Mouse (Mus musculus) urinary bladder, postnatal 25 days (tissue): ENCODE data around the gene Arhgap1.
"Not testable (repeated sequence)": the region's sequence is repeated elsewhere in the genome, so short reads cannot be mapped to it uniquely, and the experiment has no call there.

Experiments
- DNase-seq: peaks from one replicate; pipeline ENCODE4 v3.0.0; 2022; ENCODE audit warnings: low spot score

Gene Arhgap1

GRCm38 (mm10) chr2:91649553-91650359 is at the start of gene Arhgap1, which contains the start of gene Zfp408:
Gene Arhgap1 (plus strand): TSS chr2:91649860.
Gene Zfp408 (minus strand): TSS chr2:91649791.
- DNase-seq, result peak; percentile 93

DNA sequence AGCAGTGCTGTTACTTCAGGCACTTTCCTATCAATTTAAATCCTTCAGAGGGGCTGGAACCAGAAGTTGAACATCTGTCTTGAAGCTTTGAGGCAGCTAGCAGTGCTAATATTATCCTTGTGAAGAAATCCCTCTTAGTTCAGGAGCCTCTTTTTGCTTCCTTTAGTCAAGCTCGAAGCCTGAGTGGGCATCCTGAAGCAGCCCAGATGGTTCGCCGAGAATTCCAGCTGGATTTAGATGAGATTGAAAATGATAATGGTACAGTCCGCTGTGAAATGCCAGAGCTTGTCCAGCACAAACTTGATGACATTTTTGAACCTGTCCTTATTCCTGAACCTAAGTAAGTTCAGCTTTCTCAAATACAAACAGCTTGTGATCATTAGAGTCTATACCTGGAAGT is 49.2 kb upstream of the Arhgap1 start:
- no peak for DNase-seq

- no peak for DNase-seq
These were observed 47.3 kb upstream of the Arhgap1 start for GRCm38 (mm10) chr2:91602389-91602788.

GRCm38 (mm10) chr2:91609370-91609769 is 40.3 kb upstream of the Arhgap1 start:
- DNase-seq, result not testable (repeated sequence)

DNA sequence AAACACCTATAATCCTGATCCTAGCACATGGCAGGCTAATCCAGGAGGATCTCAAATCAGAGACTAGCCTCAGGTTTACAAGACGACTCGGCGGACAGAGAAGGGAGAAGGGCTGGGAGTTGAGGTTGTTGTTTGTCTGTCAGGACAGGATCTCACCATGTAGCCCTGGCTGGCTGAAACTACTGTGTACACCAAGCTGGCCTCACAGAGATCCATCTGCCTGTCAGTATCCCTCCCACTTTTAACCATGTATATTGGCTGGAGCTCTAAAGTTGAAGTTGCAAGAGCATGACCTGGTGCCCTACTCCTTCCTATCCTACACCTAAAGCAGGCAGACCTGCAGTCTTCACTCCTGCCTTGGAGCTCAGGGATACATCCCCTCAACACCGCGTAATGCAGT is 27.3 kb upstream of the Arhgap1 start:
- DNase-seq, result no peak

DNA sequence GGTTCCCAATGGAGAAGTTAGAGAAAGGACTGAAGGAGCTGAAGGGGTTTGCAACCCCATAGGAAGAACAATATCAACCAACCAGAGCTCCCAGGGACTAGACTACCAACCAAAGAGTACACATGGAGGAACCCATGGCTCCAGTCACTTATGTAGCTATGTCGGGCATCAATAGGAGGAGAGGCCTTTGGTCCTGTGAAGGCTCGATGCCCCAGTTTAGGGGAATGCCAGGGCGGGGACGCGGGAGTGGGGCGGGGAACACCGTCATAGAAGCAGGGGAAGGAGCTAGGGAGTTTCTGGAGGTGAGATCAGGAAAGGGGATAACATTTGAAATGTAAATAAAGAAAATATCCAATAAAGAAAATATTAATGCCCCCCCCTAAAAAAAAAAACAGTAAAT is 26.3 kb upstream of the Arhgap1 start:
- DNase-seq, result not testable (repeated sequence)

- no peak for DNase-seq
These were observed 22.2 kb upstream of the Arhgap1 start for GRCm38 (mm10) chr2:91627486-91627885.

DNA sequence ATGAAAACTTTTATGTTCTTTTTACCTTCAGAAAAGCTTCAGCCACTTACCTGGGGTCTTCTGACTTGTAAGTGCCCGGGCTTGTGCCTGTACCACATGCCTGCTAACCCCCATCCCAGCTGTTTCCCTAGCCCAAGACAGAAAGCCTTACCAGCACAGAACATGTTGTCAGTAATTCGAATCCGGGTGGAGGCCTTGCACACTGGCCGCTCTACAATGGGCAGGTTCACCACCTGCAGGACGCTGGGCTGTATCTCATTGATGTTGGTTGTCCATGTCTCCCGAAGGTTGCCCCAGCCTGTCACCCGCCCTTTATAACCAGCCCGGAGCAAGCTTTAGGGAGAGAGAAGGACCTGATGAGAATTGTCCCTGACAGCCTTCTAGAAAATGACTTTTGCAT is 21.5 kb upstream of the Arhgap1 start:
- no peak for DNase-seq

GRCm38 (mm10) chr2:91629682-91630081 is 20.0 kb upstream of the Arhgap1 start:
- no peak for DNase-seq

GRCm38 (mm10) chr2:91630384-91630783 is 19.3 kb upstream of the Arhgap1 start:
- no peak for DNase-seq

- DNase-seq, result no peak
These were observed 17.8 kb upstream of the Arhgap1 start for GRCm38 (mm10) chr2:91631826-91632225.

DNA sequence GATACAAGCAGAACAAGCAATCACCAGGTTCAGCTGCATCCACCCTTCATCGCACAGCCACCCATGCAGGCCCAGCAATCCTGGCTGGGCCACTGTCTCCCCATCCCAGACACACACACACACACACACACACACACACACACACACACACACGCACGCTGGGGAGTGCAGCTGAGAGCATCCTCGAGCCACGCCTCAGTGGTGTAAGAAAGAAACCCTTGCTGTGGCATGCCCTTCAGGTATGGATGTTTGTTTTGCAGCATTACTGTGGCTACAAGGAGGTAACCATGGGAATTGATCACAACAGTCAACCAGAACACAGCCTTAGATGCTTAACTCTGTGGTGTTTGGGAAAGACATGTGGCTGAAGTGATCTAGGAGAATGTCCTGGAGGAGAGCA is 17.3 kb upstream of the Arhgap1 start:
- DNase-seq, result no peak

DNA sequence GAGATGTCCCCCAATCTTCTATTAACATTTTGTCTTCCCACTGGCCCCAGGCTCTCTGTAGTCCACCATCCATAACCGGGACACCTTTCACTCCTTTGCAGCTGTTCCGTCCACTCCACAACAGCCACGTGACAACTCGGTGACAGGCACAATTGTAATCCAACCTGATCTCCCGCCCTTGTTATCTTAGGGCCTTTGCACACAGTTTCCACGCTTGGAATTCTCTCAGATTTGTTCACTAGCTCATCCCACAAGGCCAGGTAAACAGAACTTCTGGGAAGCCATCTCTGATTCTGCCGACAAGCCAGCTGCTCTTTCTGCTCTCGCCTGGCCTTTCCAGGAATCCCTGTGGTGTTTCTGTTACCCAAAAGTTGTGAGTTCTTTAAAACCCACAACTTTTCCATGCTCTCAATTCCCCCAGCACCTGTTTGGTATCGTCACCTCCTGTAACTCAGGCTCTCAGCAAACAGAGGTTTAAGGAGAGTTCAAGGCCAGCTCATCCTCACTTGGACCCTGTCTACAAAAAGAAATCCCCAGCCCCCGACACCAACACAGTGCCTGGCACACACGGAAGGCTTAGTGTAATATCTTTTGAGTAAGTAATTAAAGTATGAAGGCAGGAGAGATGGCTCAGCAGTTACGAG is 16.2 kb upstream of the Arhgap1 start:
- DNase-seq, result no peak

- DNase-seq, result no peak
These were observed 14.8 kb upstream of the Arhgap1 start for GRCm38 (mm10) chr2:91634841-91635240.

DNA sequence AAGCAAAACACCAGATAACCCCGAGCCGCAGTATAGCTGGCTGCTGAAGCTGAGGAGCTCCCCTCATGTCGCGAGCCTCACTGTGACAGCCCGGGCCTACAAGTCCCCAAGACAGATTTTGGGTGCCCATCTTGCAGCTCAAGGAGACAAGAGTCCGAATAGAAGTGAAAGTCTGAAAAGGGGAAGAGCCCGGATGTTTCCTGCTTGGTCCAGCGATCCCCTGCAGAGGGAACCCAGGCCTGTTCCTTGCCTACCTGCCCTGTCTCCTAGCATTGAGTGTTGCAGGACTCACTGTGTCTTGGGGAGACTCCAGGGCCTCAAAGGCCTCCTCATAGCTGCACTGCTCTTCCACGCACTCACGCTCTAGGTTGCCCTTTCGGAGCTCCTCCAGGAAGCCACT is 14.2 kb upstream of the Arhgap1 start:
- DNase-seq, result no peak

- no peak for DNase-seq
These were observed 13.4 kb upstream of the Arhgap1 start, which contains the start of gene F2 for GRCm38 (mm10) chr2:91636229-91636628. Gene F2 (minus strand): TSS chr2:91636414.

- DNase-seq, result no peak
These were observed 12.8 kb upstream of the Arhgap1 start for GRCm38 (mm10) chr2:91636727-91637338.

DNA sequence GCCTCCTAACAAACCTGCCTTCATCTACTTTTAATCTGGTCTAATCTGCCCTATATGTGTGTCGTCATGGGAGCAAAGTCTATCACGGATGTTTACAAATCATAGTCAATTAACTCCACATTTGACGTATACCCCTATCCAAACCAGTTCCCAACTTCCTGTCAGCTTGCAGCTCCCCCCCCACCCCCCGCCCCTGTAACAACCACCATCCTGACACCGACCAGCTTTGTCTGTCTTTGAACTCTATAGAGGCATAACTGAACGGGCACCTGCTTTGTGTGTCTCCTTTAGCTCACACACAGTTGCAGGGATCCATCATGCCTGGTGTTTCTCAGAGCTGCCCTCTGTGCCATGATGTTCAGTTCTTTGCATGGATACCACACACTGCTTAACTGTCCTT is 10.7 kb upstream of the Arhgap1 start:
- DNase-seq, result no peak

GRCm38 (mm10) chr2:91642825-91643415 is 6.7 kb upstream of the Arhgap1 start:
- DNase-seq, result no peak

DNA sequence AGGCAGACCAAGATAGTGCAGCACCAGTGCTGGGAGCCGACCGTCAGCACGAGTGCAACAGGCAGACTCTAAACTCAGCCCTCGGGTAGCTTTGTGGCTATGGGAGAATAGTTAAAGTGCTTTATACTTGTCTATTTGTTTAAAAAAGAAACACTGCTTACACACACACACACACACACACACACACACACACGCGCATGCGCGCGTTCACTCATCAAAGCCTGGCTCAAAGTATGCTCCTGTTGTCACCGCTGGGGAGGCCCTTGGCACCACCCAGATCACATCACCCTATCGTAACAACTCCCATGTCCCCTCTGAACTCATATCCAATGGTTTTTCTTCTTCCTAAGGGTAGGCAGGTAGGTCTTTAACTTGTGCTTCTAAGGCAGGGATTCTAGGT is 5.6 kb upstream of the Arhgap1 start:
- DNase-seq, result no peak

- no peak for DNase-seq
These were observed 4.3 kb upstream of the Arhgap1 start for GRCm38 (mm10) chr2:91645354-91645753.

GRCm38 (mm10) chr2:91645811-91646210 is 3.8 kb upstream of the Arhgap1 start:
- DNase-seq, result no peak

- no peak for DNase-seq
These were observed 2.9 kb upstream of the Arhgap1 start for GRCm38 (mm10) chr2:91646733-91647132.
